Mouse (Mus musculus) frontal cortex, postnatal 25 days (tissue): ENCODE measurements around the gene Ivd.

Experiments used
- DNase-seq, 2 experiments: peaks; one replicate each; pipeline ENCODE4 v3.0.0; 2022; ENCODE audit warnings: low spot score in 2 of 2

Ivd gene

DNA sequence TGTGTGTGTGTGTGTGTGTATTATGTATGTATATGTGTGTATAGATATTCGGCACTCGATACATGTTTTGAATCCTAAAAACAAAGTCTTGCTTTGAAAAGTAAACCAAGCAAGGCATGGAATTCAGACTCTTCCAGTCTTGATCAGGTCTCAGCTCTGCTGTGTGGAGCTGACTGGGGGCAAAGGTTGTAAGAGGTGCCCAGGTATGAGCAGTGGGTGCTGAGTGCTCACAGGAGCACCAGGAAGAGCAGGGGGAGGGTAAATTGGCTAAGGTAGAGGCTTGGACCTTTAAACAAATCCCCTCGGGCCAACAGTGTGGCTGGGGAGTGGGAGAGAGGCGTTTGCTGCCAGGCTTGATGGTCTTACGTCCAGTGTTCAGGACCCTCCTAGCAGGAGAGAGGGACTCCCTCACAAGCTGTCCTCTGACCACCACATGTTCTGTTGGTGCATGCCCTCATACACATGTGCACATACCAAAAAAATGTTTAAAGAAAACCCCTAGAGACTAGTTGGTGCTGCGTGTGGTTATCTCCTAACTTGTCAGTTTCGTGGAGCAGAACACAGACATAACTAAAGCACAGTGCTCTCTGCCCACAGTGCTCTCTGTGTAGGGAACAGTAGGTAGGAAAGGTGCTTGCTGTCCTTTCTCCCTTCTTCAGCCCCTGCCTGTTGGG is 49.0 kb downstream of the Ivd start:
- no peak for DNase-seq

GRCm38 (mm10) chr2:118912706-118913105 is 51.0 kb downstream of the Ivd start:
- DNase-seq: no peak

- DNase-seq: no peak
These were observed 52.0 kb downstream of the Ivd start for GRCm38 (mm10) chr2:118913551-118914276.

DNA sequence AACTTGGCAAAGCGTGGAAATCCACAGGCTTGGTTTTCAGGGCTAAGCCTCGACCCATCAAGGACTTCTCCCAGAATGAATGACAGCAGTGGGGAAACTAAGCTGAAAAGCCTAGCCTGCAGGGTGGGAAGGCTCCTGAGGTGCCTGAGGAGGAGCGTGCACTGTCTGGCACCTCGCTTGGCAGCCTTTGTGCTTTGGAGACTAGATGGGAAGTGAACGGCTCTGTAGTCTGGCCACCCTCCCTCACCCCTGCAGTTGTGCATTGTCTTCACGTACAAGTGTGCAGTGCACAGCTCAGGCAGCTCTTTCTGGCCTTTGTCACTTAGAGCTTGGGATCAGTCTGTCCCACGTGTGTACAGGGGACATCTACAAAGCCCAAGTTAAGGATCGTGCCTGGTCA is 52.9 kb downstream of the Ivd start:
- DNase-seq: no peak

DNA sequence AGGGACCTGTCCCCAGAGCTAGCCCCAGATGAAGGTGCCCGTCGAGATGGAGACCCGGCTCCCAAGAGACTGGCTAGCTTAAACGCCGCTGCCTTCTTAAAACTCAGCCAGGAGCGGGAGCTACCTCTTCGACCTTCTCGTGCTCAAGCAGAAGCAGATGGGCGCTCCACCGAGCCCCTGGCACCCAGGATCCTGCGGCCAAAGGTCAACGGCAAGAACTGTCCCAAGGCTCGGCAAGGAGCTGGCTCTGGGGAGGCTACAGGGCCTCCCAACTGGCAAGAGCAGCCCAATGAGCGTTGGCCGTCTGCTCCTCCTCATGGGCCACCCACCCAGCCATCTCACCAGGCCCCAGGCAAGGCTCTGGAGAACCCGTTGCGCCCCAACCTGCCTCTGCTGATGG is 54.7 kb downstream of the Ivd start:
- DNase-seq: no peak

GRCm38 (mm10) chr2:118918543-118918942 is 56.8 kb downstream of the Ivd start:
- DNase-seq: no peak

DNA sequence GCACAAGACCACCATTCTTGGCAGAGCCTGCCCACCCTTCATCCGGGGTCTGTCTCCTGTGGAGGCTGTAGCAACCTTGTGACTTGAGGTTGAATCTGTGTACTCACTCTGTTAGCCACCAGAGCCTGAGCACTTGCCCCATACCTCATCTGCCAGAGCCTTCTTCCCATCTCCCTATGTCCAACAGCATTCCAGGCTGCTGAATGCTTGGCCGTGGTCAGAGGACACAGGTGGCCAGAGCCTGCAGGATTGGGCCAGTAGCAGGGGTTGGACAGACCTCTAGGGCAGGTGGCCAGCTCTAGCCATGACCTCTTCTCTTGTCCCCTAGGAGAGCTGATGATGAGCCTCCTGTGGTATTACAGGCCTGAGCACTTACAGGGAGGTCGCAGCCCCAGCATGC is 58.7 kb downstream of the Ivd start:
- no peak for DNase-seq

GRCm38 (mm10) chr2:118925952-118926351 is 64.2 kb downstream of the Ivd start:
- no peak for DNase-seq

GRCm38 (mm10) chr2:118926361-118926997 is 64.7 kb downstream of the Ivd start, which contains the start of gene Chst14:
TSS of gene Chst14 (plus strand) at chr2:118926496.
- DNase-seq: no peak

DNA sequence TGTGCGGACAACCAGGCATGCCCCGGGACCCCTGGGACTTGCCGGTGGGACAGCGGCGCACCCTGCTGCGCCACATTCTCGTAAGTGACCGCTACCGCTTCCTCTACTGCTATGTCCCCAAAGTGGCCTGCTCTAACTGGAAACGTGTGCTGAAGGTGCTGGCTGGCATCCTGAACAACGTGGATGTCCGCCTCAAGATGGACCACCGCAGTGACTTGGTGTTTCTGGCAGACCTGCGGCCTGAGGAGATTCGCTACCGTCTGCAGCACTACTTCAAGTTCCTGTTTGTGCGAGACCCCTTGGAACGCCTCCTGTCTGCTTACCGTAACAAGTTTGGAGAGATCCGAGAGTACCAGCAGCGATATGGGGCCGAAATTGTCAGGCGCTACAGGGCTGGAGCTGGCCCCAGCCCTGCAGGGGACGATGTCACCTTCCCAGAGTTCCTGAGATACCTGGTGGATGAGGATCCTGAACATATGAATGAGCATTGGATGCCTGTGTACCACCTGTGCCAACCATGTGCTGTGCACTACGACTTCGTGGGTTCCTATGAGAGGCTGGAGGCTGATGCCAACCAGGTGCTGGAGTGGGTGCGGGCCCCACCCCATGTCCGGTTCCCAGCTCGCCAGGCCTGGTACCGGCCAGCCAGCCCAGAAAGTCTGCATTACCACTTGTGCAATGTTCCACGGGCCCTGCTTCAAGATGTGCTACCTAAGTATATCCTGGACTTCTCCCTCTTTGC is 65.4 kb downstream of the Ivd start:
- DNase-seq: no peak
